Mouse (Mus musculus) MEL (cell line): ENCODE results near the gene Snrnp70. TPM values are rescaled to one million over a fixed set of nuclear protein-coding genes. Genes with fewer than 3 reads are reported as not detected.

Source experiments
- DNase-seq: peaks from one replicate; pipeline ENCODE4 v3.0.0; 2011; ENCODE audit warnings: low read depth, low spot score
- H3K27ac ChIP-seq: 2 replicates; pipeline ENCODE4 v1.5.1; 2012; ENCODE audit warnings: low read depth, mild to moderate bottlenecking, control low read depth, low read length, moderate library complexity; ENCODE audit not compliant: control insufficient read depth
- H3K27me3 ChIP-seq, 2 experiments: fragments of 150-350 bp in 1 of 2; sonication (generic) in 1 of 2; 2 replicates each; pipeline ENCODE4 v1.6.1; 2012; ENCODE audit warnings: low read length in 2 of 2, mild to moderate bottlenecking in 2 of 2, improper control_type of control experiment in 1 of 2, moderate library complexity in 1 of 2; ENCODE audit not compliant: insufficient read depth in 2 of 2, control insufficient read depth in 1 of 2
- H3K36me3 ChIP-seq, 2 experiments: 2 replicates each; pipeline ENCODE4 v1.6.1; 2012 to 2014; ENCODE audit warnings: low read length in 2 of 2, improper control_type of control experiment in 1 of 2, inconsistent platforms in 1 of 2, mild to moderate bottlenecking in 1 of 2; ENCODE audit not compliant: insufficient read depth in 2 of 2, control insufficient read depth in 1 of 2
- H3K4me1 ChIP-seq, 2 experiments: fragments of 150-350 bp in 1 of 2; sonication (generic) in 1 of 2; 2 replicates each; pipeline ENCODE4 v1.6.1; 2012; ENCODE audit warnings: low read length in 2 of 2, improper control_type of control experiment in 1 of 2, mild to moderate bottlenecking in 1 of 2; ENCODE audit not compliant: insufficient read depth in 2 of 2, control insufficient read depth in 1 of 2
- H3K4me3 ChIP-seq, 2 experiments: fragments of 150-350 bp in 1 of 2; sonication (generic) in 1 of 2; 2 replicates each; pipeline ENCODE4 v1.5.1; 2012; ENCODE audit warnings: low read depth in 2 of 2, low read length in 2 of 2, mild to moderate bottlenecking in 2 of 2, moderate library complexity in 2 of 2, control low read depth in 1 of 2, improper control_type of control experiment in 1 of 2; ENCODE audit not compliant: control insufficient read depth in 1 of 2, insufficient read depth in 1 of 2
- H3K79me2 ChIP-seq: 2 replicates; pipeline ENCODE4 v1.6.1; 2012; ENCODE audit warnings: mild to moderate bottlenecking, low read length, moderate library complexity; ENCODE audit not compliant: control insufficient read depth, poor library complexity, insufficient read depth
- H3K9ac ChIP-seq: 2 replicates; pipeline ENCODE4 v1.6.1; 2012; ENCODE audit warnings: low read depth, mild to moderate bottlenecking, control low read depth, low read length, moderate library complexity; ENCODE audit not compliant: control insufficient read depth, poor library complexity, severe bottlenecking
- H3K9me3 ChIP-seq: fragments of 150-350 bp; sonication (generic); replicated peaks from 2 replicates; pipeline ENCODE4 v1.6.1; 2012; ENCODE audit warnings: mild to moderate bottlenecking, low read length, improper control_type of control experiment, moderate library complexity; ENCODE audit not compliant: insufficient read depth
- BHLHE40 ChIP-seq: IDR thresholded peaks from 2 replicates; pipeline ENCODE4 v1.6.1; 2012; ENCODE audit warnings: low read depth, mild to moderate bottlenecking, inconsistent platforms, low read length, improper control_type of control experiment, borderline replicate concordance
- CHD1 ChIP-seq: IDR thresholded peaks from 2 replicates; pipeline ENCODE4 v1.6.1; 2012; ENCODE audit warnings: low read depth, mild to moderate bottlenecking, inconsistent platforms, low read length, improper control_type of control experiment
- CHD2 ChIP-seq: IDR thresholded peaks from 2 replicates; pipeline ENCODE4 v1.6.1; 2011; ENCODE audit warnings: low read length, improper control_type of control experiment
- CTCF ChIP-seq, 3 experiments: IDR thresholded peaks in 2 of 3; conservative IDR thresholded peaks in 1 of 3; 2 replicates each; pipeline ENCODE4 v1.5.1; 2011 to 2012; ENCODE audit warnings: low read length in 3 of 3, low read depth in 2 of 3, mild to moderate bottlenecking in 2 of 3, improper control_type of control experiment in 1 of 3, inconsistent platforms in 1 of 3, mixed read lengths in 1 of 3, moderate library complexity in 1 of 3; ENCODE audit not compliant: control insufficient read depth in 1 of 3, insufficient read depth in 1 of 3, poor library complexity in 1 of 3, severe bottlenecking in 1 of 3
- E2F4 ChIP-seq: IDR thresholded peaks from 2 replicates; pipeline ENCODE4 v1.6.1; 2011; ENCODE audit warnings: low read depth, low read length, improper control_type of control experiment, borderline replicate concordance
- ELF1 ChIP-seq: IDR thresholded peaks from 2 replicates; pipeline ENCODE4 v1.6.1; 2014; ENCODE audit warnings: low read depth, mild to moderate bottlenecking, inconsistent platforms, low read length, improper control_type of control experiment, moderate library complexity
- EP300 ChIP-seq, 2 experiments: IDR thresholded peaks; 2 replicates each; pipeline ENCODE4 v1.6.1; 2011; ENCODE audit warnings: improper control_type of control experiment in 2 of 2, low read length in 2 of 2, low read depth in 1 of 2, mild to moderate bottlenecking in 1 of 2
- ETS1 ChIP-seq: IDR thresholded peaks from 2 replicates; pipeline ENCODE4 v1.6.1; 2012; ENCODE audit warnings: low read depth, mild to moderate bottlenecking, inconsistent platforms, low read length, improper control_type of control experiment, moderate library complexity
- GABPA ChIP-seq: IDR thresholded peaks from 2 replicates; pipeline ENCODE4 v1.6.1; 2012; ENCODE audit warnings: low read depth, mild to moderate bottlenecking, inconsistent platforms, low read length, improper control_type of control experiment, moderate library complexity
- GATA1 ChIP-seq: IDR thresholded peaks from 2 replicates; pipeline ENCODE4 v1.6.1; 2011; ENCODE audit warnings: low read depth, low read length, improper control_type of control experiment
- HCFC1 ChIP-seq: IDR thresholded peaks from 2 replicates; pipeline ENCODE4 v1.6.1; 2012; ENCODE audit warnings: low read depth, mild to moderate bottlenecking, inconsistent platforms, low read length, improper control_type of control experiment, moderate library complexity
- JUND ChIP-seq: IDR thresholded peaks from 2 replicates; pipeline ENCODE4 v1.6.1; 2011; ENCODE audit warnings: low read depth, mild to moderate bottlenecking, improper control_type of control experiment, low read length
- KAT2A ChIP-seq: conservative IDR thresholded peaks from 2 replicates; pipeline ENCODE4 v1.6.1; 2012; ENCODE audit warnings: low read depth, low read length, improper control_type of control experiment, inconsistent platforms
- MAFK ChIP-seq: IDR thresholded peaks from 2 replicates; pipeline ENCODE4 v1.6.1; 2011; ENCODE audit warnings: low read depth, mild to moderate bottlenecking, low read length, improper control_type of control experiment, borderline replicate concordance
- MAX ChIP-seq: IDR thresholded peaks from 2 replicates; pipeline ENCODE4 v1.6.1; 2011; ENCODE audit warnings: low read length, improper control_type of control experiment
- MAZ ChIP-seq: IDR thresholded peaks from 2 replicates; pipeline ENCODE4 v1.6.1; 2012; ENCODE audit warnings: low read depth, mild to moderate bottlenecking, inconsistent platforms, low read length, improper control_type of control experiment
- MEF2A ChIP-seq: IDR thresholded peaks from 2 replicates; pipeline ENCODE4 v1.6.1; 2014; ENCODE audit warnings: low read depth, mild to moderate bottlenecking, inconsistent platforms, low read length, improper control_type of control experiment; ENCODE audit not compliant: poor library complexity, insufficient replicate concordance, severe bottlenecking; ENCODE audit errors: extremely low read depth
- MXI1 ChIP-seq: IDR thresholded peaks from 2 replicates; pipeline ENCODE4 v1.6.1; 2011; ENCODE audit warnings: mild to moderate bottlenecking, low read depth, low read length, improper control_type of control experiment
- MYB ChIP-seq: IDR thresholded peaks from 2 replicates; pipeline ENCODE4 v1.6.1; 2011; ENCODE audit warnings: mild to moderate bottlenecking, low read depth, low read length, improper control_type of control experiment
- MYC ChIP-seq: IDR thresholded peaks from 2 replicates; pipeline ENCODE4 v1.6.1; 2011; ENCODE audit warnings: low read depth, mild to moderate bottlenecking, low read length, improper control_type of control experiment, moderate library complexity
- NELFE ChIP-seq: IDR thresholded peaks from 2 replicates; pipeline ENCODE4 v1.6.1; 2011; ENCODE audit warnings: low read depth, low read length, improper control_type of control experiment
- NRF1 ChIP-seq: IDR thresholded peaks from 2 replicates; pipeline ENCODE4 v1.6.1; 2014; ENCODE audit warnings: low read depth, mild to moderate bottlenecking, inconsistent platforms, low read length, improper control_type of control experiment, moderate library complexity; ENCODE audit not compliant: poor library complexity, insufficient read depth, severe bottlenecking
- POLR2A ChIP-seq, 2 experiments: IDR thresholded peaks; 2 replicates each; pipeline ENCODE4 v1.6.1; 2011 to 2012; ENCODE audit warnings: low read length in 2 of 2, mild to moderate bottlenecking in 2 of 2, control low read depth in 1 of 2, improper control_type of control experiment in 1 of 2, low read depth in 1 of 2, moderate library complexity in 1 of 2; ENCODE audit not compliant: control insufficient read depth in 1 of 2, insufficient read depth in 1 of 2, poor library complexity in 1 of 2
- POLR2AphosphoS2 ChIP-seq: IDR thresholded peaks from 2 replicates; pipeline ENCODE4 v1.6.1; 2011; ENCODE audit warnings: low read length, improper control_type of control experiment
- RAD21 ChIP-seq: IDR thresholded peaks from 2 replicates; pipeline ENCODE4 v1.6.1; 2011; ENCODE audit warnings: mild to moderate bottlenecking, low read depth, low read length, improper control_type of control experiment
- RCOR1 ChIP-seq: IDR thresholded peaks from 2 replicates; pipeline ENCODE4 v1.6.1; 2012; ENCODE audit warnings: low read depth, mild to moderate bottlenecking, inconsistent platforms, low read length, improper control_type of control experiment
- SIN3A ChIP-seq: IDR thresholded peaks from 2 replicates; pipeline ENCODE4 v1.6.1; 2012; ENCODE audit warnings: low read length, improper control_type of control experiment, inconsistent platforms
- SMC3 ChIP-seq: IDR thresholded peaks from 2 replicates; pipeline ENCODE4 v1.6.1; 2011; ENCODE audit warnings: low read depth, low read length, improper control_type of control experiment
- TAL1 ChIP-seq: IDR thresholded peaks from 2 replicates; pipeline ENCODE4 v1.6.1; 2012; ENCODE audit warnings: mild to moderate bottlenecking, inconsistent platforms, low read length, moderate library complexity, mixed read lengths
- TBP ChIP-seq: IDR thresholded peaks from 2 replicates; pipeline ENCODE4 v1.8.0; 2011; ENCODE audit warnings: low read depth, low read length, improper control_type of control experiment
- TCF12 ChIP-seq: IDR thresholded peaks from 2 replicates; pipeline ENCODE4 v1.6.1; 2014; ENCODE audit warnings: low read depth, mild to moderate bottlenecking, inconsistent platforms, low read length, improper control_type of control experiment, moderate library complexity
- UBTF ChIP-seq: IDR thresholded peaks from 2 replicates; pipeline ENCODE4 v1.6.1; 2012; ENCODE audit warnings: low read depth, mild to moderate bottlenecking, inconsistent platforms, low read length, improper control_type of control experiment, moderate library complexity, borderline replicate concordance; ENCODE audit not compliant: insufficient read depth
- USF1 ChIP-seq: IDR thresholded peaks from 2 replicates; pipeline ENCODE4 v1.6.1; 2014; ENCODE audit warnings: low read depth, mild to moderate bottlenecking, inconsistent platforms, low read length, improper control_type of control experiment, moderate library complexity
- USF2 ChIP-seq, 2 experiments: IDR thresholded peaks; 2 replicates each; pipeline ENCODE4 v1.6.1; 2011 to 2012; ENCODE audit warnings: improper control_type of control experiment in 2 of 2, low read length in 2 of 2, borderline replicate concordance in 1 of 2, inconsistent platforms in 1 of 2, low read depth in 1 of 2, mild to moderate bottlenecking in 1 of 2; ENCODE audit not compliant: insufficient read depth in 1 of 2
- ZKSCAN1 ChIP-seq: IDR thresholded peaks from 2 replicates; pipeline ENCODE4 v1.6.1; 2012; ENCODE audit warnings: low read depth, mild to moderate bottlenecking, inconsistent platforms, low read length, improper control_type of control experiment, moderate library complexity
- ZMIZ1 ChIP-seq: IDR thresholded peaks from 2 replicates; pipeline ENCODE4 v1.6.1; 2012; ENCODE audit warnings: low read depth, mild to moderate bottlenecking, inconsistent platforms, low read length, improper control_type of control experiment, moderate library complexity
- polyA plus RNA-seq, 2 experiments: library from polyadenylated mRNA; stranded (reverse) in 1 of 2; unstranded in 1 of 2; fragments of >175 nt in 1 of 2; fragments of >200 nt in 1 of 2; gene quantifications; 2 replicates each; pipeline versions ENCODE4 v1.2.1 to v1.2.4; 2012; ENCODE audit warnings: low replicate concordance in 2 of 2, low read depth in 1 of 2; ENCODE audit not compliant: insufficient read length in 2 of 2, insufficient read depth in 1 of 2, missing spikeins in 1 of 2
- total RNA-seq: library from RNA; depleted of rRNA; stranded (reverse); fragments of 300-350 nt; gene quantifications from 2 replicates; pipeline ENCODE4 v1.2.3, GENCODE M21; 2012

The Snrnp70 gene
- total and polyA plus RNA-seq, 3 experiments = 272 to 1,478 (median 588) TPM

DNA sequence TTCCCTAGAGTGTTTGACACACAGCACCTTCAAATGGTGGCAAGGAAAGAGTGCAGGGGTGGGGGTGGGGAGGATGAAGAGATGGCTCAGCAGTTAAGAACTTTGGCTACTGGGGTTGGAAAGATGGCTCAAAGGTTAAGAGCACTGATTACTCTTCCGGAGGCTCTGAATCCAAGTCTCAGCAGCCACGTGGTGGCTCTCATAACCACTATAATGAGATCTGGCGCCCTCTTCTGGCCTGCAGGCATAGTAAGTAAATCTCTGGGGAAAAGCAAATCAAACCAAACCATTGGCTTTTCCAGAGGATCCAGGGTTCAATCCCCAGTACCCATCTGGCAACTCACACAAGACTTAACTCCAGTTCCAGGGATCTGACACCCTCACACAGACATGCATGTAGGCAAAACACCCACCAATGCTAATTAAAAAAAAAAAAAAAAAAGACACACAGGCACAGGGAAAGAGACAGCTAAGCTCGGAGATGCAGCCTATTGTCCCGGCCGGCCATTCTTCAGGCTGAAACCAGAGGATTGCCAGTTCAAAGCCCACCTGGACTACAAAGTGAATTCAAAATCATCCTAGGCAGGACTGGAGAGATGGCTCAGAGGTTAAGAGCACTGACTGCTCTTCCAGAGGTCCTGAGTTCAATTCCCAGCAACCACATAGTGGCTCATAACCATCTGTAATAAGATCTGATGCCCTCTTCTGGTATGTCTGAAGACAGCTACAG lies 8.2 kb upstream of the Snrnp70 start:
- no peak overlapping the region for H3K9ac ChIP-seq
- no peaks in the 10 kb centered on the region for H3K36me3 ChIP-seq
- no peaks in the 10 kb centered on the region; a peak in 1 of 4 replicates for H3K27me3 ChIP-seq
- peak; percentile 86 for DNase-seq
- H3K4me3 ChIP-seq = no peak overlapping the region
- H3K79me2 ChIP-seq = no peaks in the 10 kb centered on the region
- H3K27ac ChIP-seq = no peak overlapping the region
- H3K4me1 ChIP-seq = peaks cover 0 to 3% of the 10 kb centered on the region in 2 experiments; a peak in 1 of 4 replicates
- no peaks in the 10 kb centered on the region for H3K9me3 ChIP-seq
- TF ChIP-seq CHD2 = no peak
- no peak for TF ChIP-seq GABPA
- no peak for TF ChIP-seq ZMIZ1
- TF ChIP-seq GATA1 = no peak
- TF ChIP-seq CHD1 = no peak
- no peak for TF ChIP-seq ETS1
- TF ChIP-seq TCF12 = no peak
- no peak for TF ChIP-seq ELF1
- TF ChIP-seq POLR2A (IDR thresholded peaks at IDR 0.05; ENCODE audit: control insufficient read depth in 1 of 2, insufficient read depth in 1 of 2, low read depth in 1 of 2, low read length in 2 of 2, poor library complexity in 1 of 2) = no peak
- TF ChIP-seq MYC = peak; percentile 100
- TF ChIP-seq SIN3A = peak; percentile 76; the same call in 1 of the 2 replicates
- TF ChIP-seq EP300 (IDR thresholded peaks at IDR 0.05; ENCODE audit: low read depth in 1 of 2, low read length in 2 of 2) = 0 out of 4 replicates have a peak, but pooled peaks of 1 of the 2 experiments have one; percentile 4
- no peak for TF ChIP-seq NRF1
- TF ChIP-seq RAD21 = peak; percentile 60
- no peak for TF ChIP-seq MYB
- no peak for TF ChIP-seq E2F4
- no peak for TF ChIP-seq TBP
- TF ChIP-seq SMC3 = peak; percentile 81
- TF ChIP-seq ZKSCAN1 = no peak
- TF ChIP-seq MXI1 = peak; percentile 92
- no peak for TF ChIP-seq POLR2AphosphoS2
- TF ChIP-seq KAT2A = no peak
- no peak for TF ChIP-seq NELFE
- peak; percentile 84 for TF ChIP-seq RCOR1
- no peak for TF ChIP-seq MAFK
- TF ChIP-seq MAX = peak; percentile 97
- TF ChIP-seq USF1 = peak; percentile 87
- TF ChIP-seq JUND = no peak
- TF ChIP-seq USF2 (IDR thresholded peaks at IDR 0.05; ENCODE audit: borderline replicate concordance in 1 of 2, insufficient read depth in 1 of 2, low read depth in 1 of 2, low read length in 2 of 2) = peak in 1 of 2 experiments; percentile 59; a peak in 1 of 4 replicates
- no peak for TF ChIP-seq TAL1
- no peak for TF ChIP-seq UBTF
- 0 out of 2 replicates have a peak, but pooled peaks have one; percentile 44 for TF ChIP-seq MAZ
- TF ChIP-seq HCFC1 = 0 out of 2 replicates have a peak, but pooled peaks have one; percentile 35
- peak; percentile 72 to 88 (median 76) for TF ChIP-seq CTCF (IDR thresholded peaks at IDR 0.05 in 2 of 3, conservative IDR thresholded peaks at IDR 0.05 in 1 of 3; ENCODE audit: control insufficient read depth in 1 of 3, insufficient read depth in 1 of 3, low read depth in 2 of 3, low read length in 3 of 3, poor library complexity in 1 of 3, severe bottlenecking in 1 of 3)
- no peak for TF ChIP-seq MEF2A
- no peak for TF ChIP-seq BHLHE40
